Mouse (Mus musculus) midbrain, embryonic 11.5 days (tissue): ENCODE results near the gene Elobl. TPM values are rescaled to one million over a fixed set of nuclear protein-coding genes. Genes with fewer than 3 reads are reported as not detected.
"Not testable (repeated sequence)": the region's sequence is repeated elsewhere in the genome, so short reads cannot be mapped to it uniquely, and the experiment has no call there.

Source experiments
- ATAC-seq: fragments of 200-750 bp; cut with Nextera tagmentation; 2 replicates; pipeline ENCODE4 v1.8.0; 2017; ENCODE audit warnings: moderate TSS enrichment, moderate library complexity; ENCODE audit not compliant: low FRiP score
- DNase-seq: peaks from one replicate; pipeline ENCODE4 v3.0.0; 2015; ENCODE audit warnings: low spot score; ENCODE audit errors: missing footprints
- H3K27ac ChIP-seq: fragments of 300-500 bp; sonication (generic); 2 replicates; pipeline ENCODE4 v1.5.1; 2014; ENCODE audit warnings: low read depth, low read length
- H3K27me3 ChIP-seq: fragments of 300-500 bp; sonication (generic); 2 replicates; pipeline ENCODE4 v1.6.1; 2014; ENCODE audit warnings: mild to moderate bottlenecking, low read length, moderate library complexity, mixed read lengths; ENCODE audit not compliant: control insufficient read depth, insufficient read depth
- H3K36me3 ChIP-seq: fragments of 300-500 bp; sonication (generic); 2 replicates; pipeline ENCODE4 v1.6.1; 2014; ENCODE audit warnings: mild to moderate bottlenecking, low read length, moderate library complexity, mixed read lengths; ENCODE audit not compliant: control insufficient read depth, insufficient read depth
- H3K4me1 ChIP-seq: fragments of 300-500 bp; sonication (generic); 2 replicates; pipeline ENCODE4 v1.6.1; 2014; ENCODE audit warnings: low read length; ENCODE audit not compliant: control insufficient read depth, insufficient read depth
- H3K4me2 ChIP-seq: fragments of 300-500 bp; sonication (generic); 2 replicates; pipeline ENCODE4 v1.6.1; 2014; ENCODE audit warnings: mild to moderate bottlenecking, moderate library complexity
- H3K4me3 ChIP-seq: fragments of 300-500 bp; sonication (generic); 2 replicates; pipeline ENCODE4 v1.5.1; 2014; ENCODE audit warnings: low read depth, low read length
- H3K9ac ChIP-seq: fragments of 300-500 bp; sonication (generic); 2 replicates; pipeline ENCODE4 v1.6.1; 2014; ENCODE audit warnings: low read length
- H3K9me3 ChIP-seq: fragments of 300-500 bp; sonication (generic); 2 replicates; pipeline ENCODE4 v1.6.1; 2016; ENCODE audit warnings: low read length; ENCODE audit not compliant: control insufficient read depth
- WGBS: fragments of 180-500 bp; shearing (Covaris S2); extraction: QIAGEN DNeasy Blood & Tissue Kit; methylation state at CpG from one replicate; pipeline ENCODE4 v1.1.7; 2014; 5-methylcytosine and 5-hydroxymethylcytosine counted together
- polyA plus RNA-seq: library from polyadenylated mRNA; unstranded; fragments of >200 nt; fragmentation: Nextera tagmentation; extraction: Ambion mirVana; gene quantifications from 2 replicates; pipeline ENCODE4 v1.2.1, GENCODE M21; 2014

Elobl gene
- polyA plus RNA-seq, 1 experiment from 2014 or later = not detected

GRCm38 (mm10) chr11:89002068-89002467 lies 35.3 kb upstream of the Elobl start:
- DNase-seq (no peak), ATAC-seq (no peak)
- H3K27me3 ChIP-seq = peaks cover 14% of the 10 kb centered on the region
- WGBS = 92% methylated on average over 5 of the region's 5 CpGs
- H3K36me3 ChIP-seq = no peaks in the 10 kb centered on the region
- H3K27ac ChIP-seq = no peak overlapping the region
- H3K4me1 ChIP-seq = no peaks in the 10 kb centered on the region
- H3K4me2 ChIP-seq = no peak overlapping the region
- no peaks in the 10 kb centered on the region for H3K9me3 ChIP-seq
- no peak overlapping the region for H3K4me3 ChIP-seq
- H3K9ac ChIP-seq = no peak overlapping the region

GRCm38 (mm10) chr11:89001569-89001968 lies 34.8 kb upstream of the Elobl start:
- H3K27me3 ChIP-seq = peaks cover 14% of the 10 kb centered on the region
- no peak for DNase-seq
- H3K9ac ChIP-seq = no peak overlapping the region
- WGBS = 95% methylated on average over 7 of the region's 7 CpGs
- H3K4me2 ChIP-seq = no peak overlapping the region
- H3K4me1 ChIP-seq = no peaks in the 10 kb centered on the region
- H3K36me3 ChIP-seq = no peaks in the 10 kb centered on the region
- ATAC-seq = no peak
- H3K9me3 ChIP-seq = no peaks in the 10 kb centered on the region
- H3K4me3 ChIP-seq = no peak overlapping the region
- H3K27ac ChIP-seq = no peak overlapping the region

- no peaks in the 10 kb centered on the region for H3K4me1 ChIP-seq
- no peak overlapping the region for H3K27ac ChIP-seq
- ATAC-seq = no peak
- H3K4me2 ChIP-seq = no peak overlapping the region
- no peaks in the 10 kb centered on the region for H3K36me3 ChIP-seq
- H3K9me3 ChIP-seq = no peaks in the 10 kb centered on the region
- H3K4me3 ChIP-seq = no peak overlapping the region
- H3K27me3 ChIP-seq = peaks cover 14% of the 10 kb centered on the region
- DNase-seq = no peak
- no peak overlapping the region for H3K9ac ChIP-seq
These were observed 33.7 kb upstream of the Elobl start for GRCm38 (mm10) chr11:89000527-89000819.

- ATAC-seq (no peak), DNase-seq (peak; percentile 88)
- Histone ChIP-seq H3K9ac (peak overlapping the region; percentile 40), H3K27me3 (peaks cover 14% of the 10 kb centered on the region), H3K36me3 (no peaks in the 10 kb centered on the region), H3K27ac (no peak overlapping the region), H3K9me3 (no peaks in the 10 kb centered on the region), H3K4me1 (no peaks in the 10 kb centered on the region), H3K4me3 (peak overlapping the region; percentile 37), H3K4me2 (peak overlapping the region; percentile 50)
- 26% methylated on average over 33 of the region's 33 CpGs for WGBS
These were observed 33.2 kb upstream of the Elobl start for GRCm38 (mm10) chr11:88999723-89000526.

DNA sequence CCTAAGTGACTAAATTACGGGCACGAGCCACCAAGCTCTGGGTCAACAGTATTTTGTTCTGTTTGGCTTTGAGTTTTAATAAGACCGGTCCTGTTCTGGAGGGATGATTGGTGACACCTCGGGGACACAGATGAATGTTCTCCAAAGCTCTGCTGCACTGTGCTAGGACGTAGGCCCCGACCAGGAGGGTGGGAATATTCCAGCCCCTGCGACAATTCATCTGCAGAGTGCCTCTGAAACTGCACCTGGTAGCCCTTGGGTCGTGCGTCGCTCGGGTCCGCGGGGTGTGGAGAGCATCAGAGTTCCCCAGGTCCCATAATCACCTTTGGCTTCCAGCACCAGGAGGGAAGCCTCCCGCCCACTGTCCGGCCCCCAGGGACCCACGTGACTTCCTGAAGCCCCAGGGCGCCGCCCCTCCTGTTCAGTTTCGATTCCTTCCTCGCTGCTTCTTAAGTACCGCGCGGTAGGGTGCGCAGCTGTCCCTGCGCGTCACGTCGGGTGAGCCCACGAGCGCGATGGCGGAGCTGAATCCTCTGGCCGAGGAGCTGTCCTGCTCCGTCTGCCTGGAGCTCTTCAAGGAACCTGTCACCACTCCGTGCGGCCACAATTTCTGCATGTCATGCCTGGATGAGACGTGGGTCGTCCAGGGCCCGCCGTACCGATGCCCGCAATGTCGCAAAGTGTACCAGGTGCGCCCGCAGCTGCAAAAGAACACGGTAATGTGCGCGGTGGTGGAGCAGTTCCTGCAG lies 32.4 kb upstream of the Elobl start, which contains the start of gene Trim25:
TSS of gene Trim25 (plus strand) at position 403 of the 749 bp plus-strand sequence.
- H3K9ac ChIP-seq = peak within 1 kb of the TSS; percentile 40
- peak; percentile 96 for DNase-seq
- H3K36me3 ChIP-seq = no peaks in the 10 kb centered on the region
- peak; percentile 57; the same call in 1 of the 2 replicates for ATAC-seq
- H3K27ac ChIP-seq = no peak within 1 kb of the TSS
- peaks cover 14% of the 10 kb centered on the region for H3K27me3 ChIP-seq
- WGBS = 3% methylated on average over 48 of the region's 48 CpGs
- H3K4me2 ChIP-seq = peak within 1 kb of the TSS; percentile 50
- H3K4me1 ChIP-seq = no peaks in the 10 kb centered on the region
- H3K9me3 ChIP-seq = no peaks in the 10 kb centered on the region
- peak within 1 kb of the TSS; percentile 37 for H3K4me3 ChIP-seq

- WGBS = 17% methylated on average over 3 of the region's 3 CpGs
- H3K9me3 ChIP-seq = no peaks in the 10 kb centered on the region
- H3K27me3 ChIP-seq = peaks cover 14% of the 10 kb centered on the region
- no peak overlapping the region for H3K9ac ChIP-seq
- ATAC-seq = no peak
- no peaks in the 10 kb centered on the region for H3K36me3 ChIP-seq
- no peaks in the 10 kb centered on the region for H3K4me1 ChIP-seq
- H3K4me3 ChIP-seq = no peak overlapping the region
- H3K4me2 ChIP-seq = no peak overlapping the region
- H3K27ac ChIP-seq = no peak overlapping the region
- DNase-seq = no peak
These were observed 31.7 kb upstream of the Elobl start for GRCm38 (mm10) chr11:88998406-88998805.

- H3K4me1 ChIP-seq, H3K4me2 ChIP-seq, H3K9me3 ChIP-seq, DNase-seq, H3K36me3 ChIP-seq, ATAC-seq, H3K27ac ChIP-seq, H3K9ac ChIP-seq, H3K4me3 ChIP-seq: not testable (repeated sequence)
- WGBS = 86% methylated on average over 5 of the region's 5 CpGs
- H3K27me3 ChIP-seq = peaks cover 14% of the 10 kb centered on the region
These were observed 30.6 kb upstream of the Elobl start for GRCm38 (mm10) chr11:88997343-88997742.

DNA sequence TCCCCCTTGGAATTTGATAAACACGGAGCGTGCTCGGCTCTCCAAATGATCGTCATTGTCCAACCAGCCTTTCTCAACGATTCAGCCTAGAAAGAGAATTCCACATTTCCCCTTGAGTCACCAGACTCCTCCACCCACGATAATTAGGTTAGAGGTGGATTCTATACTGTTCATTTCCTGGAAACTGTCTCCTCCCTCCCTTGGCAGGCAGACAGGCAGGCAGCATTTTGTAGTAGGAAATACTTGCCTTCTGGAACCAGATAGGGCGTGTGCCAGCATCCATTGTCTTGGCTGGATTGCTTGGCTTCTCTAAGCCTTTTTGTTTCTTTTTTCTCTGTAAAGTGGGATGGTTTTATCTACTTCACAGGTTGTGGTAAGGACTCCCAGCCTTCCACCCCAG lies 29.7 kb upstream of the Elobl start:
- Histone ChIP-seq H3K4me3 (no peak overlapping the region), H3K4me2 (no peak overlapping the region), H3K4me1 (no peaks in the 10 kb centered on the region), H3K27ac (no peak overlapping the region), H3K27me3 (peaks cover 14% of the 10 kb centered on the region), H3K9ac (no peak overlapping the region), H3K9me3 (no peaks in the 10 kb centered on the region), H3K36me3 (no peaks in the 10 kb centered on the region)
- WGBS = 83% methylated on average over 7 of the region's 7 CpGs
- DNase-seq = no peak
- ATAC-seq = no peak

- Histone ChIP-seq H3K4me3 (no peak overlapping the region), H3K4me2 (no peak overlapping the region), H3K27ac (no peak overlapping the region), H3K36me3 (0 out of 2 replicates have a peak, but pooled peaks cover 4% of the 10 kb centered on the region), H3K9me3 (no peaks in the 10 kb centered on the region), H3K4me1 (no peaks in the 10 kb centered on the region), H3K9ac (no peak overlapping the region), H3K27me3 (peaks cover 14% of the 10 kb centered on the region)
- ATAC-seq = no peak
- WGBS = 94% methylated on average over 2 of the region's 2 CpGs
- no peak for DNase-seq
These were observed 28.9 kb upstream of the Elobl start for GRCm38 (mm10) chr11:88995616-88996015.
